Mouse (Mus musculus): Measurements from ENCODE around the gene Apopt1.

The Apopt1 gene

GRCm38 (mm10) chr12:111713004-111713651 lies at the start of gene Apopt1, which contains the start of gene Bag5:
TSS of gene Apopt1 (plus strand) at chr12:111713261.
TSS of gene Bag5 (minus strand) at chr12:111713257.
- peak; percentile 93 to 94 for DNase-seq (ENCODE audit: low spot score in 2 of 2)

GRCm38 (mm10) chr12:111664144-111664634 lies 48.9 kb upstream of the Apopt1 start:
- DNase-seq (ENCODE audit: low spot score in 2 of 2): no peak

GRCm38 (mm10) chr12:111665041-111665880 lies 47.8 kb upstream of the Apopt1 start:
- DNase-seq (ENCODE audit: low spot score in 2 of 2): no peak

GRCm38 (mm10) chr12:111666380-111666779 lies 46.7 kb upstream of the Apopt1 start:
- peak; percentile 66 to 70 for DNase-seq (ENCODE audit: low spot score in 2 of 2)

GRCm38 (mm10) chr12:111667421-111667820 lies 45.6 kb upstream of the Apopt1 start:
- DNase-seq (ENCODE audit: low spot score in 2 of 2): no peak

- peak; percentile 95 to 97 for DNase-seq (ENCODE audit: low spot score in 2 of 2)
Observed at GRCm38 (mm10) chr12:111668457-111668912, 44.6 kb upstream of the Apopt1 start.

GRCm38 (mm10) chr12:111669000-111669788 lies 43.9 kb upstream of the Apopt1 start:
- no peak for DNase-seq (ENCODE audit: low spot score in 2 of 2)

GRCm38 (mm10) chr12:111669961-111670360 lies 43.1 kb upstream of the Apopt1 start:
- no peak for DNase-seq (ENCODE audit: low spot score in 2 of 2)

- peak; percentile 68 to 71 for DNase-seq (ENCODE audit: low spot score in 2 of 2)
Observed at GRCm38 (mm10) chr12:111670371-111670971, 42.6 kb upstream of the Apopt1 start.

GRCm38 (mm10) chr12:111670976-111671375 lies 42.1 kb upstream of the Apopt1 start:
- no peak for DNase-seq (ENCODE audit: low spot score in 2 of 2)

- peak; percentile 91 to 92 for DNase-seq (ENCODE audit: low spot score in 2 of 2)
Observed at GRCm38 (mm10) chr12:111671431-111671902, 41.6 kb upstream of the Apopt1 start.

- DNase-seq (ENCODE audit: low spot score in 2 of 2): peak; percentile 96 to 97
Observed at GRCm38 (mm10) chr12:111672176-111672575, 40.9 kb upstream of the Apopt1 start, which contains the start of gene Ckb. TSS of gene Ckb (minus strand) at chr12:111672338.

- DNase-seq (ENCODE audit: low spot score in 2 of 2): no peak
Observed at GRCm38 (mm10) chr12:111672581-111672980, 40.5 kb upstream of the Apopt1 start.

GRCm38 (mm10) chr12:111674850-111675486 lies 38.1 kb upstream of the Apopt1 start:
- DNase-seq (ENCODE audit: low spot score in 2 of 2): no peak

GRCm38 (mm10) chr12:111675797-111676580 lies 37.1 kb upstream of the Apopt1 start:
- DNase-seq (ENCODE audit: low spot score in 2 of 2): no peak

GRCm38 (mm10) chr12:111677421-111677820 lies 35.6 kb upstream of the Apopt1 start:
- DNase-seq (ENCODE audit: low spot score in 2 of 2): no peak

- DNase-seq (ENCODE audit: low spot score in 2 of 2): peak; percentile 95
Observed at GRCm38 (mm10) chr12:111677882-111678669, 35.0 kb upstream of the Apopt1 start, which contains the start of gene Trmt61a. TSS of gene Trmt61a (plus strand) at chr12:111678105.

- DNase-seq (ENCODE audit: low spot score in 2 of 2): no peak
Observed at GRCm38 (mm10) chr12:111678670-111678933, 34.5 kb upstream of the Apopt1 start.

- no peak for DNase-seq (ENCODE audit: low spot score in 2 of 2)
Observed at GRCm38 (mm10) chr12:111678997-111679396, 34.1 kb upstream of the Apopt1 start.
